Mouse (Mus musculus): ENCODE measurements around the gene Tm4sf1. TPM values are rescaled to one million over a fixed set of nuclear protein-coding genes. Genes with fewer than 3 reads are reported as not detected.
A peak's percentile ranks its signal among the peaks of the same experiment; 100 is the strongest.

Gene Tm4sf1
- polyA plus RNA-seq (2014; fragmentation: Nextera tagmentation; extraction: Ambion mirVana) = 308 and 338 TPM in 2 replicates

GRCm38 (mm10) chr3:57301921-57302539 lies at the start of gene Tm4sf1:
Tm4sf1 (minus strand) TSS chr3:57301988.
- H3K9ac ChIP-seq (ENCODE audit: low read length) = no peak within 1 kb of the TSS
- no peak within 1 kb of the TSS for H3K4me3 ChIP-seq (ENCODE audit: control insufficient read depth in 1 of 2, insufficient read depth in 1 of 2, low read depth in 1 of 2, low read length in 2 of 2)
- H3K36me3 ChIP-seq (ENCODE audit: control insufficient read depth, insufficient read depth, low read length) = no peaks in the 10 kb centered on the region
- ATAC-seq (ENCODE audit: insufficient number of reproducible peaks, insufficient read depth, low FRiP score, low read depth) = no peak
- H3K27ac ChIP-seq (replicated peaks in 1 of 2; ENCODE audit: control insufficient read depth in 1 of 2, insufficient read depth in 1 of 2, low read depth in 2 of 2, low read length in 2 of 2) = no peak within 1 kb of the TSS
- H3K4me2 ChIP-seq (ENCODE audit: low read length) = no peak within 1 kb of the TSS
- no peaks in the 10 kb centered on the region for H3K27me3 ChIP-seq (ENCODE audit: control insufficient read depth, insufficient read depth, low read length)
- WGBS = 54% methylated on average over 2 of the region's 2 CpGs
- H3K9me3 ChIP-seq (ENCODE audit: control insufficient read depth, low read length) = no peaks in the 10 kb centered on the region
- H3K4me1 ChIP-seq (ENCODE audit: control insufficient read depth in 2 of 2, insufficient read depth in 2 of 2, low read length in 2 of 2) = peaks cover 0 to 6% of the 10 kb centered on the region in 2 experiments; a peak in 1 of 4 replicates

GRCm38 (mm10) chr3:57344811-57345210 lies 43.0 kb upstream of the Tm4sf1 start:
- H3K9ac ChIP-seq (ENCODE audit: low read length) = no peak overlapping the region
- H3K4me3 ChIP-seq (ENCODE audit: control insufficient read depth in 1 of 2, insufficient read depth in 1 of 2, low read depth in 1 of 2, low read length in 2 of 2) = no peak overlapping the region
- no peak for ATAC-seq (ENCODE audit: insufficient number of reproducible peaks, insufficient read depth, low FRiP score, low read depth)
- no peak overlapping the region for H3K4me2 ChIP-seq (ENCODE audit: low read length)
- no peaks in the 10 kb centered on the region for H3K9me3 ChIP-seq (ENCODE audit: control insufficient read depth, low read length)
- 52% methylated on average over 5 of the region's 5 CpGs for WGBS
- H3K27ac ChIP-seq (replicated peaks in 1 of 2; ENCODE audit: control insufficient read depth in 1 of 2, insufficient read depth in 1 of 2, low read depth in 2 of 2, low read length in 2 of 2) = no peak overlapping the region; a peak in 1 of 4 replicates
- H3K4me1 ChIP-seq (ENCODE audit: control insufficient read depth in 2 of 2, insufficient read depth in 2 of 2, low read length in 2 of 2) = 0 out of 4 replicates have a peak, but pooled peaks cover 0 to 4% of the 10 kb centered on the region in 2 experiments
- no peaks in the 10 kb centered on the region for H3K36me3 ChIP-seq (ENCODE audit: control insufficient read depth, insufficient read depth, low read length)
- H3K27me3 ChIP-seq (ENCODE audit: control insufficient read depth, insufficient read depth, low read length) = no peaks in the 10 kb centered on the region

GRCm38 (mm10) chr3:57343837-57344607 lies 42.2 kb upstream of the Tm4sf1 start:
- Histone ChIP-seq H3K27ac (replicated peaks in 1 of 2; ENCODE audit: control insufficient read depth in 1 of 2, insufficient read depth in 1 of 2, low read depth in 2 of 2, low read length in 2 of 2) (peak overlapping the region; percentile 36 to 61), H3K9ac (ENCODE audit: low read length) (no peak overlapping the region), H3K4me3 (ENCODE audit: control insufficient read depth in 1 of 2, insufficient read depth in 1 of 2, low read depth in 1 of 2, low read length in 2 of 2) (no peak overlapping the region), H3K4me1 (ENCODE audit: control insufficient read depth in 2 of 2, insufficient read depth in 2 of 2, low read length in 2 of 2) (0 out of 4 replicates have a peak, but pooled peaks cover 0 to 4% of the 10 kb centered on the region in 2 experiments), H3K9me3 (ENCODE audit: control insufficient read depth, low read length) (no peaks in the 10 kb centered on the region), H3K4me2 (ENCODE audit: low read length) (no peak overlapping the region), H3K36me3 (ENCODE audit: control insufficient read depth, insufficient read depth, low read length) (no peaks in the 10 kb centered on the region), H3K27me3 (ENCODE audit: control insufficient read depth, insufficient read depth, low read length) (no peaks in the 10 kb centered on the region)
- ATAC-seq (ENCODE audit: insufficient number of reproducible peaks, insufficient read depth, low FRiP score, low read depth) = peak; percentile 59; the same call in 1 of the 2 replicates
- WGBS = 42% methylated on average over 11 of the region's 11 CpGs

GRCm38 (mm10) chr3:57342976-57343375 lies 41.2 kb upstream of the Tm4sf1 start:
- 84% methylated on average over 4 of the region's 4 CpGs for WGBS
- ATAC-seq (ENCODE audit: insufficient number of reproducible peaks, insufficient read depth, low FRiP score, low read depth) = no peak
- Histone ChIP-seq H3K4me2 (ENCODE audit: low read length) (no peak overlapping the region), H3K4me1 (ENCODE audit: control insufficient read depth in 2 of 2, insufficient read depth in 2 of 2, low read length in 2 of 2) (0 out of 4 replicates have a peak, but pooled peaks cover 0 to 4% of the 10 kb centered on the region in 2 experiments), H3K36me3 (ENCODE audit: control insufficient read depth, insufficient read depth, low read length) (no peaks in the 10 kb centered on the region), H3K4me3 (ENCODE audit: control insufficient read depth in 1 of 2, insufficient read depth in 1 of 2, low read depth in 1 of 2, low read length in 2 of 2) (no peak overlapping the region), H3K27ac (replicated peaks in 1 of 2; ENCODE audit: control insufficient read depth in 1 of 2, insufficient read depth in 1 of 2, low read depth in 2 of 2, low read length in 2 of 2) (no peak overlapping the region), H3K9ac (ENCODE audit: low read length) (no peak overlapping the region), H3K27me3 (ENCODE audit: control insufficient read depth, insufficient read depth, low read length) (no peaks in the 10 kb centered on the region), H3K9me3 (ENCODE audit: control insufficient read depth, low read length) (no peaks in the 10 kb centered on the region)

- no peak overlapping the region for H3K4me2 ChIP-seq (ENCODE audit: low read length)
- H3K27ac ChIP-seq (replicated peaks in 1 of 2; ENCODE audit: control insufficient read depth in 1 of 2, insufficient read depth in 1 of 2, low read depth in 2 of 2, low read length in 2 of 2) = no peak overlapping the region
- no peaks in the 10 kb centered on the region for H3K36me3 ChIP-seq (ENCODE audit: control insufficient read depth, insufficient read depth, low read length)
- no peak overlapping the region for H3K4me3 ChIP-seq (ENCODE audit: control insufficient read depth in 1 of 2, insufficient read depth in 1 of 2, low read depth in 1 of 2, low read length in 2 of 2)
- 76% methylated on average over 3 of the region's 3 CpGs for WGBS
- no peak overlapping the region for H3K9ac ChIP-seq (ENCODE audit: low read length)
- no peak for ATAC-seq (ENCODE audit: insufficient number of reproducible peaks, insufficient read depth, low FRiP score, low read depth)
- no peaks in the 10 kb centered on the region for H3K9me3 ChIP-seq (ENCODE audit: control insufficient read depth, low read length)
- H3K4me1 ChIP-seq (ENCODE audit: control insufficient read depth in 2 of 2, insufficient read depth in 2 of 2, low read length in 2 of 2) = 0 out of 4 replicates have a peak, but pooled peaks cover 0 to 4% of the 10 kb centered on the region in 2 experiments
- H3K27me3 ChIP-seq (ENCODE audit: control insufficient read depth, insufficient read depth, low read length) = no peaks in the 10 kb centered on the region
These were observed 39.5 kb upstream of the Tm4sf1 start for GRCm38 (mm10) chr3:57341321-57341720.

- 57% methylated on average over 3 of the region's 3 CpGs for WGBS
- no peak overlapping the region for H3K4me2 ChIP-seq (ENCODE audit: low read length)
- peak overlapping the region; percentile 54 to 73 for H3K27ac ChIP-seq (replicated peaks in 1 of 2; ENCODE audit: control insufficient read depth in 1 of 2, insufficient read depth in 1 of 2, low read depth in 2 of 2, low read length in 2 of 2)
- H3K36me3 ChIP-seq (ENCODE audit: control insufficient read depth, insufficient read depth, low read length) = no peaks in the 10 kb centered on the region
- H3K4me1 ChIP-seq (ENCODE audit: control insufficient read depth in 2 of 2, insufficient read depth in 2 of 2, low read length in 2 of 2) = no peaks in the 10 kb centered on the region; a peak in 1 of 4 replicates
- H3K27me3 ChIP-seq (ENCODE audit: control insufficient read depth, insufficient read depth, low read length) = no peaks in the 10 kb centered on the region
- H3K4me3 ChIP-seq (ENCODE audit: control insufficient read depth in 1 of 2, insufficient read depth in 1 of 2, low read depth in 1 of 2, low read length in 2 of 2) = no peak overlapping the region
- H3K9ac ChIP-seq (ENCODE audit: low read length) = no peak overlapping the region
- ATAC-seq (ENCODE audit: insufficient number of reproducible peaks, insufficient read depth, low FRiP score, low read depth) = 0 out of 2 replicates have a peak, but pooled peaks have one; percentile 35
- peaks cover 4% of the 10 kb centered on the region; the same call in 1 of the 2 replicates for H3K9me3 ChIP-seq (ENCODE audit: control insufficient read depth, low read length)
These were observed 33.5 kb upstream of the Tm4sf1 start for GRCm38 (mm10) chr3:57335080-57335815.

GRCm38 (mm10) chr3:57327941-57328340 lies 26.2 kb upstream of the Tm4sf1 start:
- Histone ChIP-seq H3K27ac (replicated peaks in 1 of 2; ENCODE audit: control insufficient read depth in 1 of 2, insufficient read depth in 1 of 2, low read depth in 2 of 2, low read length in 2 of 2) (no peak overlapping the region), H3K36me3 (ENCODE audit: control insufficient read depth, insufficient read depth, low read length) (no peaks in the 10 kb centered on the region), H3K9me3 (ENCODE audit: control insufficient read depth, low read length) (peaks cover 4% of the 10 kb centered on the region), H3K9ac (ENCODE audit: low read length) (no peak overlapping the region), H3K4me2 (ENCODE audit: low read length) (no peak overlapping the region), H3K4me1 (ENCODE audit: control insufficient read depth in 2 of 2, insufficient read depth in 2 of 2, low read length in 2 of 2) (no peaks in the 10 kb centered on the region), H3K27me3 (ENCODE audit: control insufficient read depth, insufficient read depth, low read length) (no peaks in the 10 kb centered on the region), H3K4me3 (ENCODE audit: control insufficient read depth in 1 of 2, insufficient read depth in 1 of 2, low read depth in 1 of 2, low read length in 2 of 2) (no peak overlapping the region)
- ATAC-seq (ENCODE audit: insufficient number of reproducible peaks, insufficient read depth, low FRiP score, low read depth) = no peak
- WGBS = 83% methylated on average over 4 of the region's 6 CpGs

All from heart, embryonic 14.5 days (tissue).